Mouse (Mus musculus): ENCODE measurements at regions not wholly inside any gene's neighbourhood (a gene's known extent, or its start where the extent isn't known, plus 50 kb on each side); places are given as distances from the start of the nearest gene placed in this dataset.

GRCm38 (mm10) chr3:125260909-125261308 lies 143.0 kb upstream of the Ndst4 start:
- TF ChIP-seq POLR2AphosphoS2 (IDR thresholded peaks at IDR 0.05; ENCODE audit: insufficient read length, low read depth) (no peak), CEBPB (IDR thresholded peaks at IDR 0.05; ENCODE audit: insufficient read depth, poor library complexity, severe bottlenecking) (no peak), POLR2A (IDR thresholded peaks at IDR 0.05; ENCODE audit: insufficient read length, low read depth) (no peak), MYOD1 (IDR thresholded peaks at IDR 0.05; ENCODE audit: control insufficient read depth in 1 of 3, insufficient read length in 2 of 3, low read depth in 2 of 3) (no peak), TCF12 (IDR thresholded peaks at IDR 0.05; ENCODE audit: insufficient read depth, poor library complexity, severe bottlenecking) (no peak), USF1 (IDR thresholded peaks at IDR 0.05; ENCODE audit: low read depth) (no peak), MAX (IDR thresholded peaks at IDR 0.05; ENCODE audit: low read depth) (no peak), TCF3 (IDR thresholded peaks at IDR 0.05; ENCODE audit: insufficient read length, low read depth) (no peak), E2F4 (IDR thresholded peaks at IDR 0.05; ENCODE audit: insufficient read depth) (no peak), REST (IDR thresholded peaks at IDR 0.05; ENCODE audit: insufficient read depth, insufficient read length) (no peak), MYOG (IDR thresholded peaks at IDR 0.05; ENCODE audit: control insufficient read depth in 1 of 3, insufficient read depth in 1 of 3, insufficient read length in 2 of 3, low read depth in 2 of 3) (no peak), SRF (IDR thresholded peaks at IDR 0.05; ENCODE audit: control insufficient read depth, insufficient read length, low read depth) (no peak)
